Mouse (Mus musculus): ENCODE measurements around the gene Cyp2d22.
A peak's percentile ranks its signal among the peaks of the same experiment; 100 is the strongest.

The Cyp2d22 gene

GRCm38 (mm10) chr15:82346580-82347302 lies 33.3 kb downstream of the Cyp2d22 start:
- DNase-seq (ENCODE audit: low spot score) = no peak

GRCm38 (mm10) chr15:82345820-82346470 lies 34.1 kb downstream of the Cyp2d22 start:
- DNase-seq (ENCODE audit: low spot score) = peak; percentile 94

- no peak for DNase-seq (ENCODE audit: low spot score)
These were observed 35.1 kb downstream of the Cyp2d22 start for GRCm38 (mm10) chr15:82344971-82345370.

DNA sequence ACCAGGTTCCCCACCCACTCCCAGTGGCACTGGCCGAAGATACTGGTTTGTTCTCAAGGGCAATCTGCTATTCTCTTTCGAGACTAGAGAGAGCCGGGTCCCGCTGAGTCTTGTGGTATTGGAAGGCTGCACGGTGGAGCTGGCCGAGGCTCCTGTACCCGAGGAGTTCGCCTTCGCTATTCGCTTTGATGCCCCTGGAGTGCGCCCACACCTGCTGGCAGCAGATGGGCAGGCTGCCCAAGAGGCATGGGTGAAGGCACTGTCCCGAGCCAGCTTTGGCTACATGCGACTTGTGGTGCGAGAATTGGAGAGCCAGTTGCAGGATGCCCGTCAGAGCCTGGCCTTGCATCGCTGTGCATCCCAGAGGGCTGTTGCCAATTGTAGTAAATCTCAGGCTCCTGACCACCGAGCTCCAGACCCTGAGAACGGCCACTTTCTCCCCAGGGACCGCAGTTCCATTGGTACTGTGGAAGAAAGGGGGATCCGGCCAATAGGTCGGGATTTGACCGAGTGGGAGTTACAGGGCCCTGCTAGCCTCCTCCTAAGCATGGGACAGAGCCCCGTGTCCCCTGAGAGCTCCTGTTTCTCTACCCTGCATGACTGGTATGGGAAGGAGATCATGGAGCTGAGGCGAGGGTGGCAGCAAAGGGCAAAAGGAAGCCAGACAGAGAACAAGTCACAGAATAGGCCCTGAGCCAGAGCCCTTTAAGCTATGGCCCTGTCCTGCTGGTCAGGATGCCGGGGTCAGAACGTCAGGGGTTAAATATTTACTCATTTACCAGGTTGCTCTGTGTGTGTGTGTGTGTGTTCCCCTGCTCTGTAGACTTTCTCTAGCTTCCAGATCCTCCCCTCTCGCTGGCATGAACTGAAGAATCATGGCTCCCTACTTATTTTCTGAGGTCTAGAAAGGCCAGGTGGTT lies 36.4 kb downstream of the Cyp2d22 start:
- no peak for DNase-seq (ENCODE audit: low spot score)

- no peak for DNase-seq (ENCODE audit: low spot score)
These were observed 37.5 kb downstream of the Cyp2d22 start for GRCm38 (mm10) chr15:82342543-82342935.

- DNase-seq (ENCODE audit: low spot score) = no peak
These were observed 38.2 kb downstream of the Cyp2d22 start for GRCm38 (mm10) chr15:82341675-82342542.

DNA sequence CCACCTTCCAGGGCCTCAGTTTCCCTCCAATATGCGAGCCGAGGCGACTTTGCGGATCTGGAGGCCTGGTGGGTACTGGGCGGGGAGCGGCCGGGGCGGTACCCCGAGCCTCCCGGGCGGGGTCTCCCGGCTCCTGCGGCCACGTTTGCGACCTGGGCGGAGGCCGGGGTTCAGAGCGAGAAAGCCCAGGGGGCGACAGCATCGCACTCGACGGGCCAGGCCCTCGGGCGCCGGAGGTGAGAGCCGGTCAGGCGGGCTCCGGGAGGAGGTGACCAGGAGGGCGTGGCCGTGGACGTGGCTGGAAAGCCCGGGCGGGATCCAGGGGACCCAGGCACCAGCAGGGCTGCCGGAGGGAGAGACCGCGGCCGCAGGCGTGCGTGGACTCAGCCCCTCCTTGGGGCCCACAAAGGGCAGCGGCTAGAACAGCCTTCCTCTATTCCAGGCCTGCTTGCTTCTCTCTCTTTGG lies 39.0 kb downstream of the Cyp2d22 start:
- peak; percentile 68 for DNase-seq (ENCODE audit: low spot score)

GRCm38 (mm10) chr15:82340414-82341035 lies 39.5 kb downstream of the Cyp2d22 start:
- DNase-seq (ENCODE audit: low spot score) = no peak

DNA sequence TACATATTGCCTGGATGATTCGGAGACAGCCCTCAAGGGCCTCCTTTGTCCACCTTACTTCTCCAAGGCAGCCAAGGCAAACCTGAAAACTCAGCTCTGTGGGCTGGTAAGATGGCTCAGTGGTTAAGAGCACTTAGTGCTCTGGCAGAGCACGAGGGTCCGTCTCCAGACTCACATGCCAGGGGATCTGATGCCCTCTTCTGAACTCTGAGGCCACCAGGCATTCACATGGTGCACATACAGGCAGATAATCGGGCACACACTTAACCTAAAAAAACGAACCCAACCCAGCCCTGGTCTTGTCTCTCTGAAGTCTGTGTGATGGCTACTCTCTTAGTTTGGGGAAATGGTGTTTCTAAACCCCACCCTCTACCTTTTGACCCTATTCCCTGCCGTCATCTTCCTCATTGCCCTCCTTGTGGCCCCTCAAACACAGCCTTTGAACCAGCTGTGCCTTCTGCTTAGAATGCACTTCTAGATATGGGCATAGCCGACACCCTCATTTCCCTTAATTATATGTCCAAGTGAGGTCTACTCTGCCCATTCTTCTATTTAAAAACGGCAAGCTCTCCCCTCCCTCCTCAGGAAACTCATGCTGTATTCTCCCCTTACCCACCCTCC lies 40.3 kb downstream of the Cyp2d22 start:
- no peak for DNase-seq (ENCODE audit: low spot score)

DNA sequence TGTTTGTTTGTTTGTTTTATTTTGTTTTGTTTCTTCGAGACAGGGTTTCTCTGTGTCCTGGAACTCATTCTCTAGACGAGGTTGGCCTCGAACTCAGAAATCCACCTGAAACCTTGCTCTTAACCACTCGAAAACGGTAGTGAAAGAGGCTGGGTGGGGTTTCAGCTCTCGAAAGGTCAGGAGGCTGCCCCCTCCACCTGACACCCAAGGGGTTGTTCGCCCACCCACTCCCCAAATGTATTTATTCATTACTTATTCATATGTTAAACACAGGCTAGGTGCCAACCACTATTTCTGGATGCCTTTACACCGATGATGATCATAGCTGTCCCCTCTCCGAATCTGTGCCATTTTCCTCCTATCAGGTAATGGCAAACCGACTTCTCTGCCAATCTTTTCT lies 40.9 kb downstream of the Cyp2d22 start:
- DNase-seq (ENCODE audit: low spot score) = no peak

- peak; percentile 90 for DNase-seq (ENCODE audit: low spot score)
These were observed 41.4 kb downstream of the Cyp2d22 start, which contains the start of the genes Naga, Pheta2 and Smdt1 for GRCm38 (mm10) chr15:82338593-82339112. Naga (minus strand) TSS chr15:82338925. Pheta2 (plus strand) TSS chr15:82338942. Smdt1 (plus strand) TSS chr15:82338959.

GRCm38 (mm10) chr15:82337875-82338274 lies 42.2 kb downstream of the Cyp2d22 start:
- DNase-seq (ENCODE audit: low spot score) = no peak

- no peak for DNase-seq (ENCODE audit: low spot score)
These were observed 43.4 kb downstream of the Cyp2d22 start for GRCm38 (mm10) chr15:82336629-82337028.

DNA sequence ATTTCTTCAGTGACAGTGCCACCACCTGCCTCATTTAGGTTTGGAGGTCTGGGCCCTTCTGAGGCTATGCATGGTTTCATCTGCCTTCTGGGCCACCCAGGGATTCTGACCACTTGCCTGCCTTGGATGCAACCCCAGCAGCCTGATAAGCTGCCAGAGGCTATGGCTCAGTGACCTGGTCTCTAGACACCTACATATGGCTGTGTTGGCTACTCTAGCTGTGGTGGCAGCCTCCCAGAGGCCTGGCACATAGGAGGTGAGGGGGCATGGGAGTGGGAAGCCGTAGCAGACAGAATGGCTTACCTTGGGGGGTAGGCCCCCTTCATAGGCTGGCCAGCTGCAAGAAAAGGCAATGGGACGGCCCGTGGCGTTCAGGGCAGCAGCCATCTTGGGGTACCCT lies 44.9 kb downstream of the Cyp2d22 start:
- no peak for DNase-seq (ENCODE audit: low spot score)

- DNase-seq (ENCODE audit: low spot score) = no peak
These were observed 54.7 kb downstream of the Cyp2d22 start for GRCm38 (mm10) chr15:82325382-82325781.

DNA sequence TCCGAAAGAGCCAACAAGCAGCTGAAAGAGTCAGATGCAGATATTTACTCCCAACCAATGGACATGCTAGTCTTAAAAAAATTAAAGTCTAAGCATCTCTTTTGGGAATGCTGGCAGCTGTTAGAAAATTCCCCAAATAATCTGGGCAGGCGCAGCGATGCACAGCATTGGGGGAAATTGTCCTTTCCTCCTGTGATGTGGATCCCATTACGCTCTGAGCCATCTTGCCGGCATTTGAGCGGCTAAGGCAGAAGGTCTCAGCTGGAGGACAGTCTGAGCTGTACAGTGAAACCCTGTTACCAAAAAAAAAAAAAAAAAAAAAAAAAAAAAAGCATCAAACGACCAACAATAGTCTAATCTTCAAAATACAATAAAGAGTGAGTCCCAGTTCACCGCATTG lies 57.9 kb downstream of the Cyp2d22 start:
- DNase-seq (ENCODE audit: low spot score) = no peak

Data from ovary, postnatal 10 days (tissue).